Mouse (Mus musculus) olfactory bulb, adult 2 months (tissue): ENCODE measurements at regions not wholly inside any gene's neighbourhood (a gene's known extent, or its start where the extent isn't known, plus 50 kb on each side); places are given as distances from the start of the nearest gene placed in this dataset.

ENCODE experiments used
- H3K27ac ChIP-seq: fragments of 200-500 bp; 2 replicates; pipeline ENCODE4 v1.5.1; 2012; ENCODE audit warnings: low read depth, low read length; ENCODE audit not compliant: insufficient read depth
- H3K4me1 ChIP-seq: fragments of 200-500 bp; 2 replicates; pipeline ENCODE4 v1.6.1; 2012; ENCODE audit warnings: low read length; ENCODE audit not compliant: control insufficient read depth, insufficient read depth
- H3K4me3 ChIP-seq: fragments of 200-500 bp; 2 replicates; pipeline ENCODE4 v1.5.1; 2012; ENCODE audit warnings: mild to moderate bottlenecking, low read depth, low read length, moderate library complexity; ENCODE audit not compliant: insufficient read depth
- CTCF ChIP-seq: fragments of 200-500 bp; IDR thresholded peaks from 2 replicates; pipeline ENCODE4 v1.5.1; 2012; ENCODE audit warnings: low read depth, mild to moderate bottlenecking, low read length, moderate library complexity; ENCODE audit not compliant: insufficient read depth
- POLR2A ChIP-seq: fragments of 200-500 bp; IDR thresholded peaks from 2 replicates; pipeline ENCODE4 v1.6.1; 2012; ENCODE audit warnings: mild to moderate bottlenecking, low read depth, low read length, moderate library complexity; ENCODE audit not compliant: insufficient read depth
- WGBS: fragments of 180-500 bp; shearing (Covaris S2); methylation state at CpG from one replicate; pipeline ENCODE4 v1.1.7; 2018; 5-methylcytosine and 5-hydroxymethylcytosine counted together

DNA sequence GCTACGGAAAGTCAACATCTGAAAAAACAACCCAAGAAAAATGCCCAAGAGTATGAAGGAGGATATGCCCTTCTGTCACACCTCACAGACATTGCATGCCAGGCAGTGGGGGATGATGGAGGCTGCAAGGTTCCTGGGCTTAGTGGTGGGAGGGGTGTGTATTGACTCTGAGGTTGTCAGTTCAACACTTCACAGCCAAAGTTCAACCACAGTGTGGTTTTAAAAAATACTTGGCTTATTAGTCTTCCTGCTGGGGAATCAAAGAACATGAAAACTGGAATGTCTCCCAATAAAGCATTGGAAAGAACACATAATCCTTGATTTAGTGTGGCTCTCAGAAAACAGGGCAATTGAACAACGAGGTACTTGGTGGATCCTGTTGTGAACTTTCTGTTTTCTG, 267.0 kb upstream of the Elac2 start:
- 90% methylated on average over 2 of the region's 2 CpGs for WGBS
- Histone ChIP-seq H3K27ac (no peak overlapping the region), H3K4me1 (no peaks in the 10 kb centered on the region), H3K4me3 (no peak overlapping the region)
- TF ChIP-seq CTCF = no peak
- TF ChIP-seq POLR2A = no peak

DNA sequence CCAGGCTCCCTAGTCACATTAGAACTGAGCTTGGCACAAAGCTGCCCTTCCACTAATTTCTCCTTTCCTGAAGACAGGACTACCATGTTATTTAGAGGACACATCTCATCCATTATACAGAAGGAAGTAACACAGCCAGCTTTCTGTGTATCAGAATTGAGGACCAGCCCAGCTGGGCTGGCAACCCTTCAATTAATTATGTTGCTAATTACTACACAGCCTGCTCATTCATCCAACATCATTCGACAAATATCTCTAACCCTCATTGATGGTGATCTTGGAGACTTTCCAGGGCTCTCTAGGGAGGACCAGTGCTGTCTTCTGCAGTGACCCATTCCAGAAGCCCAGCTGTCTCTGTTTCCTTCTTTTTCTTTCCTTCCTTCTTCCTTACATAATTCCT, 263.7 kb upstream of the Elac2 start:
- 24% methylated on average over 1 of the region's 1 CpGs for WGBS
- Histone ChIP-seq H3K27ac (no peak overlapping the region), H3K4me3 (no peak overlapping the region), H3K4me1 (no peaks in the 10 kb centered on the region)
- TF ChIP-seq CTCF (no peak), POLR2A (no peak)

DNA sequence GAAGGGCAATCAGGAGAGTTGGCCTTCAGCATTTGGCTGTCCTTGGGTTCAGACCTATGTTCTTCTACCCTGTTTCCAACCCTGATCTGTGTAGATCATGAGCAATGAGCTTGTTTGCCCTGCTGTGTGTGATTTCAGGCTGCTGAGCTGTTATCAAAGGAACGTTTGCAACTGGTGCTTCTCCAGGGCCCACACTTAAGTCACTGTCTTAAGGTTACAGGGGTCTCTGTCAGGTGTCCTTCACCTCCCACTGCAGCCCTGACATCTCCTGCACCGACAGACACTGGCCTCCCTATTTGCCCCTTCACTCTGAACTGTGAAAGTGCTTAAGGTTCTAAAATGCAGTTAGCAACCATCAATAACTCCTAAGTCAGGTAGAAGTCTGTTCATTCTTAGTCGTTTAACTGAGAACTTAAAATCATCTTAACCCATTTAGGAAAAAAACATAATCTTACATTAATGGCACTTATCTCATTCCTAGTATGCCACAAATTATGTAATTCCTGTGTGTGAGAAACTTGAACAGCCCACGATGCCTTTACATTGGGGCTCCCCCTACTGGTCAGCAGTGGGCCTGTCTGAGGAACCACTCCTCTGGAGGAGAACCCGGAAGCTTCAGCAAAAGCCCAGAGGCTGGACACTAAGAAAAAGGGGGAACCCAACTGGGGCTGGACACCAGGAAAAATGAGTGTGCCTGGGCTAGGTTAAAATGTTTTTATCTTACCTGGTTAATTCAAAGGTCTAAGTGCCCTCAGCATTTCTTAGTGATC, 260.3 kb upstream of the Elac2 start:
- TF ChIP-seq CTCF (peak; percentile 70), POLR2A (no peak)
- WGBS = 19% methylated on average over 5 of the region's 5 CpGs
- no peaks in the 10 kb centered on the region for H3K4me1 ChIP-seq
- H3K27ac ChIP-seq = no peak overlapping the region
- no peak overlapping the region for H3K4me3 ChIP-seq

DNA sequence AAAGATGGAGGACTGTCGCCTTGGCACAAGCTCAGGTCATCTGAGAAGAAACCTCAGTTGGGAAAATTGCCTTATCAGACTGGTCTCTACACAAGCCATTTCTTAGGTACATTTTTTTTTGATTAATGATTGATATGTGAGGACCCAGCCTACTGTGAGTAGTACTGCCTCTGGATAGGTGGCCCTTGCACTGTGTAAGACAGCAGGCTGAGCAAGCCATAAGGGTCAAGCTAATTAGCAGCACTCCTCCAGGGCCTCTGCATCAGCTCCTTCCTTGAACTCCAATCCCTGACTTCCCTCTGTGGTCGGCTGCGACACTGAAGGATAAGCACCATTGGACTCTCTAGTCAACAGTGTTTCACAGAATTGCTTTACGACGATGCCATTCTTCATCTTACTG, 252.6 kb upstream of the Elac2 start:
- Histone ChIP-seq H3K27ac (no peak overlapping the region), H3K4me3 (no peak overlapping the region), H3K4me1 (no peaks in the 10 kb centered on the region)
- 95% methylated on average over 5 of the region's 5 CpGs for WGBS
- TF ChIP-seq POLR2A = no peak
- TF ChIP-seq CTCF = no peak

DNA sequence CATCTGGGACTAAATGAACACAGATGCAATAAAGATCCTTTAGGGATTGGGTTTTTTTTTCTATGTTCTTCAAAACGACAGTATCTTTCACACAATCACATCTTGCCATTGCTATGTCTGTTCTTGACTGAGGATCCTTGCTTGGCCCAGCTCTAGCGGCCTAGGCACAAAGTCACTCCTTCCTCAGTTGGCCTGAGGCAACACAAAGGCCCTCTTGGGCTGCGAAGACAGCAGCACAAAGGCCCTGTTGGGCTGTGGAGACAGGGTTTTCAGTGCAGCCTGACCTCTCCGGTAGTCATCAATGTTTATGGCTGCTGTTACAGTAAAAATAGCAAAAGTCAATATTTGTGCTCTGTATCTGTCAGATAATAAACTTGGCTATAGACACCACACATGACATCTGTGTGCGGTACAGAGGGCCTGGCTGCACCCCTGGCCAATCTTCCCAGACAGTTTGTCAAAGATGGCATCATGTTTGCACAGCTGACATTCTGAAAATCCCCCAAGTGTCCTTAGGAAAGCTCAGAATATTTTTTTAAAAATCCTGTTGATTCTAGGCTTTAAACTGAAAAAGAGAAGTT, 250.9 kb upstream of the Elac2 start:
- no peak for TF ChIP-seq POLR2A
- no peak for TF ChIP-seq CTCF
- no peak overlapping the region for H3K27ac ChIP-seq
- WGBS = 89% methylated on average over 5 of the region's 5 CpGs

DNA sequence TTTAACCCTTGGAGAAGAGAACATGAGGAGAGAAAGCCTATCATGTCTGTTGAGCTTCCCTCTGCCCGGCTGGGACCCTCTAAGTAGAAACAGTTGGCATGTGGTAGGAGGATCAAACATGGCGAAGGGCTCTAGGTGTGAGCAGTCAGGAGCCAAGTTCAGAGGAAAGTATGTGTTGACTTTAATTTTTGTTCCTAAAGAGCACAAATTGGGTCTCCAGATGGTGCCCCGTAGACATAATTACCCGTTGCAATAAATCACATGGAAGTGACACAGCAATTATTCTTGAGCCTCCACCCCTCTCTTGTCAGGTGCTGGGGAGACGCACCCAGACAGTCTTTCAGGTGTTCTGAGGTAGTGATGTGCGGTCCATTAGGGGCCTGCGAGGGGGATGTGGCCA, 239.9 kb upstream of the Elac2 start:
- Histone ChIP-seq H3K4me1 (no peaks in the 10 kb centered on the region), H3K4me3 (no peak overlapping the region), H3K27ac (no peak overlapping the region)
- 79% methylated on average over 7 of the region's 7 CpGs for WGBS
- no peak for TF ChIP-seq CTCF
- TF ChIP-seq POLR2A = no peak

More for the DNA sequence above, 250.9 kb upstream of the Elac2 start:
- Histone ChIP-seq H3K4me1 (no peaks in the 10 kb centered on the region), H3K4me3 (no peak overlapping the region)

DNA sequence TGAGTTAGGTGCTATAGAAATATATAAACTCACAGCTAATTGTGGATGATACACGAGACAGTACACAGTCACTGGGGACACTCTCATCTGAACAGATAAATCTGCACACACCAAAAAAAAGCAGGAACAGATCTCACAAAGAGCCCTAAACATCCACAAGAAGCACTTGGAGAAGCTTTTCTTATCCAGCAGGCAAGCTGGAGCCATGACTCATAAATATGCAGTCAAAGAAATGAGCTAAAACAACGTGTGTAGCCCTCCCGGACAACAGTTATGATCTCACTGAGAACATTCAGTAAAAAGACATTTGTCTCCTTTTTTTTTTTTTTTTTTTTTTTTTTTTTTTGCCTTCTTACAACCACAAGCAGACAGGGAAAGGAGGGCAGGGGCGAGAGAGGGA, 235.1 kb upstream of the Elac2 start:
- WGBS = 55% methylated on average over 4 of the region's 4 CpGs
- H3K27ac ChIP-seq = no peak overlapping the region
- TF ChIP-seq CTCF (no peak), POLR2A (no peak)
- no peak overlapping the region for H3K4me3 ChIP-seq
- H3K4me1 ChIP-seq = no peaks in the 10 kb centered on the region

DNA sequence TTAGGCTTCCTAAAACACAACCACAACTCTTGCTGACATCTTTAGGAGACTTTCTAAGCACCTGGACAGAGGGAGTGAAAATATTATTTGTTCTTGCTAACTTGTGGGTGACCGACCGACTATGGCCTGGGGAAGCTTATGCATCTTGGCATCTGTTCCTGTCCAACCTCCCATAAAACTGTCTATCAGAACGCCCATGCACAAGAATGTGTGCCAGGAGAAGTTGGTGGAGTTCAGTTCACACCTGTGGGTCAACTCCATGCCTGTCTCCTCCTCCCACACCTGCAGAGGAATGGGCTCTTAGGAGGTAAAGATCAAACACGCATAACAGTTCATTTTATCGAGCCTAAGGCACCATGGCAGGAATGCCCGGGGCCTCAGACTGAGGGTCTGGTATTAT, 232.7 kb upstream of the Elac2 start:
- 95% methylated on average over 6 of the region's 6 CpGs for WGBS
- Histone ChIP-seq H3K27ac (no peak overlapping the region), H3K4me1 (0 out of 2 replicates have a peak, but pooled peaks cover 3% of the 10 kb centered on the region), H3K4me3 (no peak overlapping the region)
- TF ChIP-seq POLR2A (no peak), CTCF (no peak)

DNA sequence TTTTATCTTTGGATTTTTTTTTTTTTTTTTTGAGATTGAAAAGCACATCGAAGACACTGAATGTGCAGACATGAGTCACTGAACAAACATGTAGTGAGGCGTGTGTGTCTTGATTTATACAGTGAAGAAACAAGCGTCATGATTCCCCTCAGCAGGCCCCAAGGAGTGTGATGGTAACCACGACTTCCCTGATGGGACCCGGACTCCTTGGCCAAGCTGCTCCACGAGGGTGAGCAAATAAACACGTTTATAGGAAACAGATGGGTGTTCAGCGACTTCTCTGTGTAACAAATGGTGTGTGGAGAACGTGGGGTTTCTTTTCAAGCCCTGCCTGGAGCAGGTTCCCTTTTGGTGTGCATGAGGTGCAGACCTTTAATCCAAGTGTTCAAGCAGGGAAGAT, 228.9 kb upstream of the Elac2 start:
- 0 out of 2 replicates have a peak, but pooled peaks cover 3% of the 10 kb centered on the region for H3K4me1 ChIP-seq
- TF ChIP-seq CTCF (no peak), POLR2A (no peak)
- no peak overlapping the region for H3K4me3 ChIP-seq
- H3K27ac ChIP-seq = no peak overlapping the region
- WGBS = 65% methylated on average over 9 of the region's 9 CpGs
